Mouse (Mus musculus) bone marrow macrophage, adult 2 months (primary cell): Measurements from ENCODE around the gene Kcnk3.

ENCODE experiments used
- CTCF ChIP-seq: IDR thresholded peaks from 2 replicates; pipeline ENCODE4 v1.5.1; 2012; ENCODE audit warnings: low read depth, mild to moderate bottlenecking, low read length, moderate library complexity
- POLR2A ChIP-seq: IDR thresholded peaks from 2 replicates; pipeline ENCODE4 v1.6.1; 2012; ENCODE audit warnings: mild to moderate bottlenecking, low read depth, low read length, borderline replicate concordance

- TF ChIP-seq POLR2A = no peak
- TF ChIP-seq CTCF = no peak
Observed at GRCm38 (mm10) chr5:30576233-30576632, 11.7 kb upstream of the Kcnk3 start.
